Mouse (Mus musculus): ENCODE measurements around the gene Atp2a1. TPM values are rescaled to one million over a fixed set of nuclear protein-coding genes. Genes with fewer than 3 reads are reported as not detected.
A peak's percentile ranks its signal among the peaks of the same experiment; 100 is the strongest.
"Not testable (repeated sequence)": the region's sequence is repeated elsewhere in the genome, so short reads cannot be mapped to it uniquely, and the experiment has no call there.

Atp2a1 gene
- total RNA-seq, 2 experiments from 2014 or later, result 0.88 to 1.2 TPM

GRCm38 (mm10) chr7:126424161-126424560, 38.7 kb downstream of the Atp2a1 start:
- intact Hi-C loops (cut with DNase I), result no loop called here
- DNase-seq (ENCODE audit: low spot score), result no peak

GRCm38 (mm10) chr7:126421756-126422155, 41.2 kb downstream of the Atp2a1 start:
- DNase-seq (ENCODE audit: low spot score), result no peak
- intact Hi-C loops (cut with DNase I), result no loop called here

GRCm38 (mm10) chr7:126418496-126418895, 44.4 kb downstream of the Atp2a1 start:
- no peak for DNase-seq (ENCODE audit: low spot score)
- intact Hi-C loops (cut with DNase I), result no loop called here

GRCm38 (mm10) chr7:126417606-126418005, 45.3 kb downstream of the Atp2a1 start:
- intact Hi-C loops (cut with DNase I), result no loop called here
- no peak for DNase-seq (ENCODE audit: low spot score)

- intact Hi-C loops (cut with DNase I), result no loop called here
- DNase-seq (ENCODE audit: low spot score), result no peak
Measured at GRCm38 (mm10) chr7:126417045-126417444, 45.9 kb downstream of the Atp2a1 start.

- no peak for DNase-seq (ENCODE audit: low spot score)
- intact Hi-C loops (cut with DNase I), result no loop called here
Measured at GRCm38 (mm10) chr7:126416615-126417014, 46.3 kb downstream of the Atp2a1 start.

- intact Hi-C loops (cut with DNase I), result no loop called here
- no peak for DNase-seq (ENCODE audit: low spot score)
Measured at GRCm38 (mm10) chr7:126414725-126415124, 48.2 kb downstream of the Atp2a1 start, which contains the start of gene Cd19. Gene Cd19 (minus strand): TSS chr7:126414889.

- no peak for DNase-seq (ENCODE audit: low spot score)
- intact Hi-C loops (cut with DNase I), result no loop called here
Measured at GRCm38 (mm10) chr7:126411061-126411460, 51.8 kb downstream of the Atp2a1 start.

GRCm38 (mm10) chr7:126408686-126409085, 54.2 kb downstream of the Atp2a1 start:
- intact Hi-C loops (cut with DNase I), result no loop called here
- DNase-seq (ENCODE audit: low spot score), result no peak

- DNase-seq (ENCODE audit: low spot score); intact Hi-C loops (cut with DNase I): not testable (repeated sequence)
Measured at GRCm38 (mm10) chr7:126402518-126402917, 60.4 kb downstream of the Atp2a1 start.

- peak; percentile 42 for DNase-seq (ENCODE audit: low spot score)
- intact Hi-C loops (cut with DNase I), result loop anchor here (1.0 to 5.0 kb wide), 3 partner anchors 68 to 238 kb away; no protein-coding TSS in a partner anchor
Measured at GRCm38 (mm10) chr7:126399548-126399947, 63.4 kb downstream of the Atp2a1 start.

GRCm38 (mm10) chr7:126397822-126398221, 65.1 kb downstream of the Atp2a1 start:
- intact Hi-C loops (cut with DNase I), result loop anchor here (5.0 kb wide), 2 partner anchors 69 to 239 kb away; no protein-coding TSS in a partner anchor
- no peak for DNase-seq (ENCODE audit: low spot score)

GRCm38 (mm10) chr7:126397221-126397620, 65.7 kb downstream of the Atp2a1 start:
- no peak for DNase-seq (ENCODE audit: low spot score)
- intact Hi-C loops (cut with DNase I), result loop anchor here (5.0 kb wide), 2 partner anchors 70 to 240 kb away; no protein-coding TSS in a partner anchor

GRCm38 (mm10) chr7:126396298-126397119, 66.4 kb downstream of the Atp2a1 start, which contains the start of gene Nfatc2ip:
Gene Nfatc2ip (minus strand): TSS chr7:126396737.
- intact Hi-C loops (cut with DNase I), result loop anchor here (5.0 kb wide), 2 partner anchors 71 to 241 kb away; no protein-coding TSS in a partner anchor
- peak; percentile 91 for DNase-seq (ENCODE audit: low spot score)

Other genes with a start within 250 kb of the Atp2a1 start
- 10 to 100 TPM; 76.5 to 86.4 TPM for gene Sbk1, start 190.5 kb downstream of the Atp2a1 start, total RNA-seq (2021)
- under 1 TPM; 0.67 to 0.91 TPM for gene Lat, start 93.5 kb downstream of the Atp2a1 start, total RNA-seq (2021)
- gene Spns1, start 85.7 kb downstream of the Atp2a1 start, total RNA-seq (2021), result 10 to 100 TPM; 33.0 to 34.6 TPM
- gene Nfatc2ip, start 66.4 kb downstream of the Atp2a1 start, total RNA-seq (2021), result 1 to 10 TPM; 4.5 to 5.4 TPM
- 1 to 10 TPM in 1 of 2 experiments, under 1 TPM in 1; 0.70 to 1.4 TPM for gene Cd19, start 48.2 kb downstream of the Atp2a1 start, total RNA-seq (2021)
- 1 to 10 TPM; 4.6 to 4.9 TPM for gene Rabep2, start 34.3 kb downstream of the Atp2a1 start, total RNA-seq (2021)
- gene Sh2b1, start 12.3 kb upstream of the Atp2a1 start, total RNA-seq (2021), result 10 to 100 TPM; 40.2 to 43.2 TPM
- gene Tufm, start 24.3 kb upstream of the Atp2a1 start, total RNA-seq (2021), result 100 to 1,000 TPM; 326 to 329 TPM
- gene Atxn2l, start 40.3 kb upstream of the Atp2a1 start, total RNA-seq (2021), result 10 to 100 TPM; 37.0 to 41.7 TPM
- 100 to 1,000 TPM; 130 to 139 TPM for gene Eif3c, start 103.3 kb upstream of the Atp2a1 start, total RNA-seq (2021)
- under 1 TPM; 0.28 to 0.86 TPM for gene Apobr, start 121.8 kb upstream of the Atp2a1 start, total RNA-seq (2021)
- 10 to 100 TPM; 11.3 to 13.6 TPM for gene Cln3, start 122.7 kb upstream of the Atp2a1 start, total RNA-seq (2021)
- gene Il27, start 131.8 kb upstream of the Atp2a1 start, total RNA-seq (2021), result not detected
- 1 to 10 TPM; 7.7 to 9.4 TPM for gene Nupr1, start 167.8 kb upstream of the Atp2a1 start, total RNA-seq (2021)
- 10 to 100 TPM; 25.9 to 27.2 TPM for gene Sgf29, start 186.2 kb upstream of the Atp2a1 start, total RNA-seq (2021)
- gene Sult1a1, start 213.3 kb upstream of the Atp2a1 start, total RNA-seq (2021), result 10 to 100 TPM; 28.5 to 32.3 TPM
- 10 to 100 TPM; 43.0 to 49.7 TPM for gene Bola2, start 232.3 kb upstream of the Atp2a1 start, total RNA-seq (2021)
- gene Slx1b, start 232.7 kb upstream of the Atp2a1 start, total RNA-seq (2021), result 1 to 10 TPM; 4.3 to 4.5 TPM
- gene Coro1a, start 244.7 kb upstream of the Atp2a1 start, total RNA-seq (2021), result 10 to 100 TPM; 10.6 to 10.8 TPM

Data from heart, postnatal 25 days (tissue).